Mouse (Mus musculus) layer of hippocampus, adult 18-20 months (tissue): Measurements from ENCODE around the gene Gm15155. TPM values are rescaled to one million over a fixed set of nuclear protein-coding genes. Genes with fewer than 3 reads are reported as not detected.
"Not testable (repeated sequence)": the region's sequence is repeated elsewhere in the genome, so short reads cannot be mapped to it uniquely, and the experiment has no call there.

ENCODE experiments used
- DNase-seq, 2 experiments: peaks; one replicate each; pipeline ENCODE4 v3.0.0; 2022; ENCODE audit warnings: low spot score in 2 of 2
- total RNA-seq, 2 experiments: library from RNA; stranded (reverse); gene quantifications; 2 replicates each; pipeline ENCODE4 v1.2.3; 2021

Gm15155 gene
- total RNA-seq, 2 experiments from 2014 or later, result not detected

DNA sequence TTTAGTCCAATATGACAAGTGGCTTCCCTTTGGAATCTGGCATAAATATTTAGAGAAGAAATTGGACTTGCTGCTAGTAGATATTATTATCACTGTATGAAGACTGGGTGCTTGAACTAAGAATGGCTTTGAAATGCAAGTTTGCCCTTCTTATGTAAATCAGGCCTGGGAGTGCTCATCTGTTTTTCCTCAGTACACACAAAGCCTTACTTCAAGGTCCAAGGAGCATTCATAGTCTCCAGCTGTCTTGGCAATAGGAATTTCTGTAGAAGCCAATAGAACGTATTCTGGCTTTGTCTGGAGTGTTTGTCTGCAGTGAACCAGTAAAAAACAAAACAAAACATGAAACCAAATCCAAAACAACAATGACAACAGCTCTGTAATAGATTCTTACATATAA is 278.6 kb downstream of the Gm15155 start:
- DNase-seq, result no peak

DNA sequence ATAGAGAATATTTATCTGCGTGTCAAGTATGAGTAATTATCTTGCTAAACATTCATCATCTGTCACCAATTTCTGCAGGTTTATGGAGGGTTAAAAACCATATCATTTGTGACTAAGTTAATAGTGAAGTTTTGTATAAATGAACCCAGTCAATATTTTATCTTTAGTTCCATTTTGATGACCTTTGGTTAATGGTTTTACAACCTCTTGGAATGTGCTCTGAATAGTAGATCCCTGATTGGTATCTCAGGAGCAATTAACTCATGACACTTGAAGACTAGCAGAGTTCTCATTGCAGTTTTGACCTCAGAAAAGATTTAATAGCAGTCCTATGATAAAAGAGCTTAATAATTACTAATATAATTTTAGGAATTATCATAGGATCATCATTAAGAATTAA is 385.2 kb downstream of the Gm15155 start:
- DNase-seq, result no peak

DNA sequence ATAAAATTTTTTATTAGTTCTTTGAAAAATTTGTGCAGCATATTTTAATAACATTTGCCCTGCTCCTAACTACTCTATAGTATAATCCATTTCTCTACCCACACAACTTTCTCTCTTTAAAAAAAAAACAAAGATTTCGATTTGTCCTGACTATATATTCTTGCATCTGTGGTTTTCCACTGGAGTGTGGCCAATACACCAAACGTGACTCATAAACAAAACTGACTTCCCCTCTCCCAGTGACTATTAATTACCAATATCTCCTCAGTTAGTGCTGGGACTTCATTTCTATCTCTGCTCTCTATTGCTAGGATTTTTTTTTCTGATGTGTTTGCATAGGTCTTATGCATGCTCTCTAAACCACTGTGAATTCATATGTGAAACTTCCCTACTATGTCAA is 531.2 kb downstream of the Gm15155 start:
- DNase-seq, result no peak

DNA sequence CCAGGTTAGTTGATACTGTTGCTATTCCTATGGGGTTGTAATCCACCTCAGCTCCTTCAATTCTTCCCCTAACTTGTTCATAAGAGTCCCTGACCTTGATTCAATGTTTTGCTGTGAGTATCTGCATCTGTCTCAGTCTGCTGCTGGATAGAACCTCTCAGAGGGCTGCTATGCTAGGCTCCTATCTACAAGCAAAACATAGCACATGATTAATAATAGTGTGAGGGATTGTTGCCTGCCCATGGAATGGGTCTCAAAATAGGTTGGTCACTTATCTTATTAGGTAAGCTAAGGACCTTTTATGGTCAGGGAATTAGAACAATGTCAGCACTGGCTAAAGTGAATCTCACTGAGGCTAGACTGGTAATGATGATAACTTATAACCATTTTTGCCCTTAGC is 547.0 kb downstream of the Gm15155 start:
- DNase-seq, result no peak

DNA sequence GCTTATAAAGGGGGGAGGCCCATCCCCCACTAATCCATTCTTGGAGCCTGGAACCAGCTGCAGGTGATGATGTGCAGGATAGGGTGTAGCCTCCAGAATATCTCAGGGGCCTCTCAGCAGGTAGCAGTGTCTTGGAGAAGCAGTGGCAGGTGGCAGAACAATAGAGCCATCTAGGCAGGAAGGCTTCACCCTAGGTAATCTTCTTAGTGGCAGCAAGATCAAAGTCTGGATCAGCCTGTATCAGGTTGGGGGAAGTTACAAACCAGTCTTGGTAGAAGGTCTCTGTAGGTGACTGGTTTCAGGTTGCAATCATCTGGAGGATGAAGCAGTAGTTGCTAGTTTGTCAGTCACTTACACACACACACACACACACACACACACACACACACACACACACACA is 679.3 kb downstream of the Gm15155 start:
- DNase-seq, result not testable (repeated sequence)

Other genes with a start within 250 kb of the Gm15155 start
- 1 to 10 TPM; 5.1 to 7.8 TPM for gene Ptchd1, start 927 bp upstream of the Gm15155 start, total RNA-seq